Mouse (Mus musculus) embryonic facial prominence, embryonic 13.5 days (tissue): Measurements from ENCODE around the gene Dgkg. TPM values are rescaled to one million over a fixed set of nuclear protein-coding genes. Genes with fewer than 3 reads are reported as not detected.

ENCODE experiments used
- ATAC-seq: fragments of 200-750 bp; cut with Nextera tagmentation; 2 replicates; pipeline ENCODE4 v1.8.0; 2017; ENCODE audit warnings: low read depth; ENCODE audit not compliant: insufficient number of reproducible peaks, insufficient read depth, low FRiP score, low TSS enrichment
- H3K27ac ChIP-seq: fragments of 300-500 bp; sonication (generic); 2 replicates; pipeline ENCODE4 v1.5.1; 2015; ENCODE audit warnings: moderate library complexity, mild to moderate bottlenecking, inconsistent platforms
- H3K27me3 ChIP-seq: fragments of 300-500 bp; sonication (generic); 2 replicates; pipeline ENCODE4 v1.6.1; 2015; ENCODE audit warnings: mild to moderate bottlenecking, inconsistent platforms
- H3K36me3 ChIP-seq: fragments of 300-500 bp; sonication (generic); 2 replicates; pipeline ENCODE4 v1.6.1; 2015; ENCODE audit warnings: mild to moderate bottlenecking, inconsistent platforms
- H3K4me1 ChIP-seq: fragments of 300-500 bp; sonication (generic); 2 replicates; pipeline ENCODE4 v1.6.1; 2015; ENCODE audit warnings: inconsistent platforms
- H3K4me2 ChIP-seq: fragments of 300-500 bp; sonication (generic); 2 replicates; pipeline ENCODE4 v1.6.1; 2015; ENCODE audit warnings: moderate library complexity, mild to moderate bottlenecking, inconsistent platforms
- H3K4me3 ChIP-seq: fragments of 300-500 bp; sonication (generic); 2 replicates; pipeline ENCODE4 v1.5.1; 2015; ENCODE audit warnings: mild to moderate bottlenecking, inconsistent platforms
- H3K9ac ChIP-seq: fragments of 300-500 bp; sonication (generic); 2 replicates; pipeline ENCODE4 v1.6.1; 2015; ENCODE audit warnings: mild to moderate bottlenecking, inconsistent platforms
- H3K9me3 ChIP-seq: fragments of 300-500 bp; sonication (generic); 2 replicates; pipeline ENCODE4 v1.6.1; 2016; ENCODE audit warnings: inconsistent platforms
- WGBS: fragments of 180-500 bp; shearing (Covaris S2); methylation state at CpG from one replicate; pipeline ENCODE4 v1.1.7; 2015; ENCODE audit warnings: mixed read lengths; 5-methylcytosine and 5-hydroxymethylcytosine counted together
- microRNA-seq: library from miRNA; unstranded; fragments of <30 nt; microRNA quantifications from one replicate; pipeline ENCODE4, GENCODE M21; 2016
- polyA plus RNA-seq: library from polyadenylated mRNA; unstranded; fragments of >200 nt; fragmentation: Nextera tagmentation; extraction: Ambion mirVana; gene quantifications from 2 replicates; pipeline ENCODE4 v1.2.1, GENCODE M21; 2015

Dgkg gene
- polyA plus RNA-seq, 1 experiment from 2014 or later: 0.13 TPM

DNA sequence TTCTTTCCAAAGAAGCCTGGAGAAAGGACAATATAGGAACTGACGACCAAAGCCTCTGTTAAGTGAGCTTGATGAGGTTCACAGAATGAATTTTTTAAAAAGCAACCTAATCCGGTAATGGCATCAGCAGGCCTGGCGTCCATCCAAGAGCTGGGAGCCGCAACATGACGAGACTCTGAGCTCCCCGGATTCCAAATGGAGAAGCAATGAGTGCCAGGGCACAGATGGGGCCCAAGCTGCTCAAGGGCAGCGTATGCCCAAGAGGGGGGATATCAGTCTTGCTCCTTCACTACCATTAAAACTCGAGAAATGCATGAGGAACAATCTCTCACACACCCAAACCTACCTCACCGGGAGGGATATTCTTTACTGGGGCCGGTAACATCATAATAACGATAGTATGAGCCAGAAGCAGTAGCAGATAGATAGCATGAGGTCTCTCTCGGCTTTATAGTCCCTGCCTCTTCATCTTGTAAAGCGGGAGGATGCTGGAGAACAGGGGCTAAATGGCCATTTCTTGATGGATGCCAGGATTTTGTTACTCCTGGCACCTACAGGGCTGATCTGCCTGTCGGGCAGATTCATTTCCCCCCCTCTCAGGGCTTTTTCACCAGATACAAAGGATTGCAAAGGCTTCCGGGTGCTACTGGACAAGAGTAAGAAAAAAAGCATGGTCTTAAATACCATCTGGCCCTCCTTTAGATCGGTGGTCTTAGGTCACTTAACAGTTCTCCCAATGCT is 226.6 kb downstream of the Dgkg start:
- Histone ChIP-seq H3K27ac (peak overlapping the region; percentile 88), H3K27me3 (no peaks in the 10 kb centered on the region; the same call in 1 of the 2 replicates), H3K36me3 (no peaks in the 10 kb centered on the region; the same call in 1 of the 2 replicates), H3K4me3 (no peak overlapping the region), H3K9me3 (no peaks in the 10 kb centered on the region), H3K9ac (no peak overlapping the region), H3K4me1 (peaks cover 46% of the 10 kb centered on the region), H3K4me2 (peak overlapping the region; percentile 56)
- WGBS: 41% methylated on average over 16 of the region's 16 CpGs
- no peak for ATAC-seq

DNA sequence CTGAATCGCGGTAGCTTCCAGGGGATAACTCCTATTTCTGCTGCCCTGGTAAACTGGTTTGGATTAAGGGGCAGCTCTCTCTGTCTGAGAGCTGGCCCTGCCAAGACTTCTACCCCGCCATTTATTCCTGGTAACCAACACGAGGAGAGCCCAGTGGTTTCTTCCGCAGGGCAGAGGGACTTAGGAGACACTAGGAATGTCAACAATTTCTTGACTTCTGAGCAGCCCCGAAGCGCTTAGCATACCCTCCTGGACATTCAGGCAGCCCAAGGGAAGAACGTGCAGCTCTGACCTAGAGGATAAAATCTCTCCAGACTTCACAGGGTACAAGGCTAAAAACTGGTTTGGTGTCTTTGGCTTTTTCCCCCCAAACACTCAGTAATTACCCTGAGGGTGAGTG is 227.6 kb downstream of the Dgkg start:
- no peak for ATAC-seq
- no peaks in the 10 kb centered on the region for H3K27me3 ChIP-seq
- H3K9ac ChIP-seq: 0 out of 2 replicates have a peak overlapping the region, but pooled peaks have one; percentile 52
- WGBS: 3% methylated on average over 8 of the region's 8 CpGs
- peak overlapping the region; percentile 56 for H3K4me2 ChIP-seq
- H3K27ac ChIP-seq: peak overlapping the region; percentile 88
- H3K9me3 ChIP-seq: no peaks in the 10 kb centered on the region
- H3K4me1 ChIP-seq: peaks cover 39% of the 10 kb centered on the region
- peaks cover 6% of the 10 kb centered on the region; the same call in 1 of the 2 replicates for H3K36me3 ChIP-seq
- peak overlapping the region; percentile 22 for H3K4me3 ChIP-seq

DNA sequence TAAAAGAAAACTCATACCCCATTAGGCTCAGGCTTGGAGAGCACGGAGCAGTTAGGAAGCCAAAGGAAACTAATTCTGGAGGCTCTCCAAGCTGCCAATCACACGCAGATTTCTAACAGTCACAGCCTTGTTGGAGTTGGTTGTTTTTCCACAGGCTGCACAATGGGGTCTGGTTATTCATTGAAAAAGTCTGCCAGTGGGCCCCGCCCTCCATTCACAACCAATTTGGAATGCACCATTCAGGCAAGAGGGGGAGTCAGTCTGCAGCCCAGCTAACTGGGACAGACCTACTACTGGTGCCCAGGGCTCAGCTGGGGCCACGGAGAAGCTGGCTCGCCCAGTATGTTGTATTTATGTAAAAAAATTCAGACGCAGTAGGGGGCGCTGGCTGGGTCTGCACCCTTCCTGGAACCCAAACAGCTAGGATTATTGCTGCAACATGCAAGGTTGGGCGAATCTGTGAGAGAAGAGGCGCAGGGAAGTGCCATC is 228.1 kb downstream of the Dgkg start:
- Histone ChIP-seq H3K27ac (peak overlapping the region; percentile 88), H3K9me3 (no peaks in the 10 kb centered on the region), H3K4me3 (peak overlapping the region; percentile 22), H3K27me3 (no peaks in the 10 kb centered on the region), H3K4me1 (peaks cover 34% of the 10 kb centered on the region), H3K36me3 (peaks cover 6% of the 10 kb centered on the region; the same call in 1 of the 2 replicates), H3K9ac (0 out of 2 replicates have a peak overlapping the region, but pooled peaks have one; percentile 52), H3K4me2 (peak overlapping the region; percentile 56)
- WGBS: 2% methylated on average over 9 of the region's 9 CpGs
- ATAC-seq: peak; percentile 88

DNA sequence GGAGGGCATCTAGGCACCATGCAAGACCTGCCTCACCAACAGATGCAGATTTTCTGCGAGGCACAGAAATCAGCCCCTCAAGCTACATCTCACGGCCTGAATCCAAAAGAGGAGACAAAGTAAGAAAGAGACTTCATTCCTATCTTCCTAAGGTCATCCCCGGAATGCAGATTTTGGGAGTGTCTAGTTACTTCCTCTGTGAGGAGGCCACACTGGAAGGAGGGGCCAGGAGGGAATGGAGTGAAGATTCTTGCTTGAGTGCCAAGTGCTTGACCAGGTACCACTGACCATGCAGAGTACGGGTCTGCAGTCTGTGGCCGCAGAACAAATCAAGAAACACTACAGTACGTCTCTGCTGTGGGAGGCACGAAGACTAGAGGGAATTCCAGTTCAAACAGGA is 230.2 kb downstream of the Dgkg start:
- no peak overlapping the region for H3K4me3 ChIP-seq
- WGBS: 63% methylated on average over 7 of the region's 7 CpGs
- ATAC-seq: no peak

GRCm38 (mm10) chr16:22422256-22422655 is 234.8 kb downstream of the Dgkg start:
- H3K36me3 ChIP-seq: peaks cover 6% of the 10 kb centered on the region; the same call in 1 of the 2 replicates

More for the DNA sequence above, 230.2 kb downstream of the Dgkg start:
- no peaks in the 10 kb centered on the region for H3K9me3 ChIP-seq
- H3K27me3 ChIP-seq: no peaks in the 10 kb centered on the region
- no peak overlapping the region for H3K4me2 ChIP-seq
- no peak overlapping the region for H3K27ac ChIP-seq
- peaks cover 32% of the 10 kb centered on the region for H3K4me1 ChIP-seq
- peaks cover 6% of the 10 kb centered on the region; the same call in 1 of the 2 replicates for H3K36me3 ChIP-seq
- H3K9ac ChIP-seq: no peak overlapping the region

More at GRCm38 (mm10) chr16:22422256-22422655, 234.8 kb downstream of the Dgkg start:
- Histone ChIP-seq H3K9ac (no peak overlapping the region), H3K4me3 (no peak overlapping the region), H3K9me3 (no peaks in the 10 kb centered on the region), H3K27me3 (no peaks in the 10 kb centered on the region), H3K27ac (no peak overlapping the region), H3K4me2 (no peak overlapping the region), H3K4me1 (peaks cover 8% of the 10 kb centered on the region; the same call in 1 of the 2 replicates)
- ATAC-seq: no peak
- 80% methylated on average over 5 of the region's 5 CpGs for WGBS

Small RNA genes lying within 50 kb of the gene (microRNA-seq; reads per million reads assigned to microRNA genes)
- gene Mir6362 (not detected), gene Mir8095 (not detected)

Other genes with a start within 250 kb of the Dgkg start
- gene Etv5, start 217.5 kb downstream of the Dgkg start, polyA plus RNA-seq: 30.2 and 31.1 TPM in 2 replicates
- not detected in 2 replicates for gene Crygs, start 154.4 kb upstream of the Dgkg start, polyA plus RNA-seq
- 30.4 and 33.5 TPM in 2 replicates for gene Tbccd1, start 200.4 kb upstream of the Dgkg start, polyA plus RNA-seq
- 102 and 104 TPM in 2 replicates for gene Dnajb11, start 200.6 kb upstream of the Dgkg start, polyA plus RNA-seq
- 34.8 TPM in 1 of 2 replicates, not detected in the other for gene Ahsg, start 234.1 kb upstream of the Dgkg start, polyA plus RNA-seq